Mouse (Mus musculus) induced T-regulatory cell, adult 2 months (primary cell): ENCODE measurements around the gene Cabp1.
"Not testable (repeated sequence)": the region's sequence is repeated elsewhere in the genome, so short reads cannot be mapped to it uniquely, and the experiment has no call there.

Experiments used
- DNase-seq: peaks from one replicate; pipeline ENCODE4 v3.0.0-alpha.2; 2012; ENCODE audit warnings: low read depth

Cabp1 gene

GRCm38 (mm10) chr5:115177866-115178265 lies 16.3 kb downstream of the Cabp1 start:
- no peak for DNase-seq

- no peak for DNase-seq
These were observed 19.6 kb downstream of the Cabp1 start for GRCm38 (mm10) chr5:115174554-115174953.

- no peak for DNase-seq
These were observed 24.0 kb downstream of the Cabp1 start for GRCm38 (mm10) chr5:115170150-115170549.

- no peak for DNase-seq
These were observed 25.4 kb downstream of the Cabp1 start for GRCm38 (mm10) chr5:115168641-115169415.

GRCm38 (mm10) chr5:115167396-115167795 lies 26.8 kb downstream of the Cabp1 start:
- peak; percentile 75 for DNase-seq

- DNase-seq: no peak
These were observed 27.4 kb downstream of the Cabp1 start for GRCm38 (mm10) chr5:115166815-115167194.

GRCm38 (mm10) chr5:115165895-115166814 lies 28.0 kb downstream of the Cabp1 start:
- DNase-seq: peak; percentile 51

GRCm38 (mm10) chr5:115165351-115165750 lies 28.8 kb downstream of the Cabp1 start:
- peak; percentile 54 for DNase-seq

GRCm38 (mm10) chr5:115164446-115164845 lies 29.7 kb downstream of the Cabp1 start:
- not testable (repeated sequence) for DNase-seq

- DNase-seq: peak; percentile 74
These were observed 30.6 kb downstream of the Cabp1 start for GRCm38 (mm10) chr5:115163563-115163962.

- not testable (repeated sequence) for DNase-seq
These were observed 32.3 kb downstream of the Cabp1 start for GRCm38 (mm10) chr5:115161940-115162279.

GRCm38 (mm10) chr5:115161064-115161939 lies 32.9 kb downstream of the Cabp1 start:
- peak; percentile 60 for DNase-seq

GRCm38 (mm10) chr5:115160655-115161054 lies 33.5 kb downstream of the Cabp1 start:
- no peak for DNase-seq

GRCm38 (mm10) chr5:115159165-115159564 lies 35.0 kb downstream of the Cabp1 start:
- DNase-seq: no peak

- peak; percentile 99 for DNase-seq
These were observed 35.9 kb downstream of the Cabp1 start, which contains the start of gene Mlec for GRCm38 (mm10) chr5:115158040-115158983. TSS of gene Mlec (minus strand) at chr5:115158179.

GRCm38 (mm10) chr5:115156933-115157589 lies 37.1 kb downstream of the Cabp1 start:
- DNase-seq: peak; percentile 70

GRCm38 (mm10) chr5:115156401-115156800 lies 37.8 kb downstream of the Cabp1 start:
- peak; percentile 55 for DNase-seq

GRCm38 (mm10) chr5:115155831-115156230 lies 38.4 kb downstream of the Cabp1 start:
- peak; percentile 45 for DNase-seq

- DNase-seq: no peak
These were observed 39.0 kb downstream of the Cabp1 start for GRCm38 (mm10) chr5:115155156-115155631.
